Mouse (Mus musculus): ENCODE measurements at regions not wholly inside any gene's neighbourhood (a gene's known extent, or its start where the extent isn't known, plus 50 kb on each side); places are given as distances from the start of the nearest gene placed in this dataset.

GRCm38 (mm10) chr9:27728652-27729557, 61.7 kb upstream of the Opcml start:
- Histone ChIP-seq H3K4me3 (replicated peaks) (no peak overlapping the region), H3K4me2 (peak overlapping the region; percentile 39), H3K27me3 (no peaks in the 10 kb centered on the region), H3K36me3 (no peaks in the 10 kb centered on the region), H3K27ac (no peak overlapping the region), H3K9ac (no peak overlapping the region), H3K4me1 (peaks cover 5% of the 10 kb centered on the region; the same call in 1 of the 2 replicates), H3K9me3 (replicated peaks) (no peaks in the 10 kb centered on the region)
- peak; percentile 60 for ATAC-seq (replicated peaks; ENCODE audit: low FRiP score)
- 7% methylated on average over 13 of the region's 13 CpGs for WGBS

DNA sequence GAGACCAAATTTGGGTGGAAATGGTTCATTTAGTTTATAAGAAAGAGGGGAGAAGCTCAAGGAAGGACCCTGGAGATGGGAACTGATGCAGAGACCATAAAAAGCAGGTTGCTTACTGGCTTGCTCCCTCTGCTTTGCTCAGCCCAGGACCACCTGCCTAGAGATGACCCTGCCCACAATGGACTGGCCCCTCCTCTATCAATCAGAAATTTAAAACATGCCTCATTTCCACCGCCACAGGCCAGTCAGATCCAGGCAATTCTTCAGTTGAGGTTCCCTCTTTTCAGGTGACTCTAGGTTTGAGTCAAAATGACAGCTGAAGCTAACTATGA, 61.1 kb upstream of the Opcml start:
- H3K9ac ChIP-seq, result no peak overlapping the region
- no peak for ATAC-seq (replicated peaks; ENCODE audit: low FRiP score)
- no peak overlapping the region for H3K4me2 ChIP-seq
- H3K36me3 ChIP-seq, result no peaks in the 10 kb centered on the region
- no peak overlapping the region for H3K27ac ChIP-seq
- peaks cover 5% of the 10 kb centered on the region; the same call in 1 of the 2 replicates for H3K4me1 ChIP-seq
- H3K4me3 ChIP-seq (replicated peaks), result no peak overlapping the region
- 54% methylated on average over 1 of the region's 1 CpGs for whole genome bisulfite sequencing
- H3K9me3 ChIP-seq (replicated peaks), result no peaks in the 10 kb centered on the region
- H3K27me3 ChIP-seq, result no peaks in the 10 kb centered on the region

DNA sequence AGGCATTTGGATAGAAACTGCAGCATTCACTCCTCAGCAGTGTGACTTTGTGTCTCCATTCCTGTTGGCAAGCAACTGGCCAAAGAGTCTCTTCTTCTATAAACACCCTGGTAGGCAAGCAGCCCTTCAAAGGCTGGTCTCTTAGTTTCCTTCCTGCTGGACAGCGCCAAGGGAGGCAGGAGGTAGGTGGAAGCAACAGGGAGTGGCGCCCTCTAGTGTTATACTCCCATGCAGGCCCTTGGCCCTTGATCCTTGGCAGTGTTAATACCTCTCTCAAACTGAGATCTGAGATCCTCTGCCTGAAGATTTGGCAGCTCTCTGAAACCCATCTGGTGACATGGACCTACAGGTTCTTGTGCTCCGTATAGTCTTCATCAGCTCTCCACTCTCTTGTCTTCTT, 51.3 kb upstream of the Opcml start:
- H3K4me1 ChIP-seq, result no peaks in the 10 kb centered on the region
- no peak overlapping the region for H3K27ac ChIP-seq
- no peaks in the 10 kb centered on the region for H3K36me3 ChIP-seq
- no peak overlapping the region for H3K4me3 ChIP-seq (replicated peaks)
- H3K4me2 ChIP-seq, result no peak overlapping the region
- no peak overlapping the region for H3K9ac ChIP-seq
- ATAC-seq (replicated peaks; ENCODE audit: low FRiP score), result no peak
- H3K27me3 ChIP-seq, result no peaks in the 10 kb centered on the region
- H3K9me3 ChIP-seq (replicated peaks), result no peaks in the 10 kb centered on the region
- WGBS, result 32% methylated on average over 3 of the region's 3 CpGs

Data from kidney, embryonic 15.5 days (tissue).